Mouse (Mus musculus) embryonic facial prominence, embryonic 10.5 days (tissue): ENCODE measurements at regions not wholly inside any gene's neighbourhood (a gene's known extent, or its start where the extent isn't known, plus 50 kb on each side); places are given as distances from the start of the nearest gene placed in this dataset.

Source experiments
- DNase-seq: peaks from one replicate; pipeline ENCODE4 v3.0.0-alpha.2; 2017; ENCODE audit warnings: low spot score
- H3K27ac ChIP-seq: fragments of 300-500 bp; sonication (generic); replicated peaks from 2 replicates; pipeline ENCODE4 v1.5.1; 2016; ENCODE audit warnings: mild to moderate bottlenecking
- H3K27me3 ChIP-seq: fragments of 300-500 bp; sonication (generic); replicated peaks from 2 replicates; pipeline ENCODE4 v1.6.1; 2016; ENCODE audit warnings: low read depth, mild to moderate bottlenecking; ENCODE audit not compliant: poor library complexity, severe bottlenecking
- H3K36me3 ChIP-seq: fragments of 300-500 bp; sonication (generic); replicated peaks from 2 replicates; pipeline ENCODE4 v1.6.1; 2016; ENCODE audit warnings: mild to moderate bottlenecking, moderate library complexity
- H3K4me1 ChIP-seq: fragments of 300-500 bp; sonication (generic); 2 replicates; pipeline ENCODE4 v1.6.1; 2016
- H3K4me3 ChIP-seq: fragments of 300-500 bp; sonication (generic); 2 replicates; pipeline ENCODE4 v1.5.1; 2016; ENCODE audit warnings: mild to moderate bottlenecking, moderate library complexity
- H3K9me3 ChIP-seq: fragments of 300-500 bp; sonication (generic); 2 replicates; pipeline ENCODE4 v1.6.1; 2016; ENCODE audit warnings: mild to moderate bottlenecking
- WGBS: fragments of 180-500 bp; shearing (Covaris S2); methylation state at CpG from one replicate; pipeline ENCODE4 v1.1.7; 2016; 5-methylcytosine and 5-hydroxymethylcytosine counted together

DNA sequence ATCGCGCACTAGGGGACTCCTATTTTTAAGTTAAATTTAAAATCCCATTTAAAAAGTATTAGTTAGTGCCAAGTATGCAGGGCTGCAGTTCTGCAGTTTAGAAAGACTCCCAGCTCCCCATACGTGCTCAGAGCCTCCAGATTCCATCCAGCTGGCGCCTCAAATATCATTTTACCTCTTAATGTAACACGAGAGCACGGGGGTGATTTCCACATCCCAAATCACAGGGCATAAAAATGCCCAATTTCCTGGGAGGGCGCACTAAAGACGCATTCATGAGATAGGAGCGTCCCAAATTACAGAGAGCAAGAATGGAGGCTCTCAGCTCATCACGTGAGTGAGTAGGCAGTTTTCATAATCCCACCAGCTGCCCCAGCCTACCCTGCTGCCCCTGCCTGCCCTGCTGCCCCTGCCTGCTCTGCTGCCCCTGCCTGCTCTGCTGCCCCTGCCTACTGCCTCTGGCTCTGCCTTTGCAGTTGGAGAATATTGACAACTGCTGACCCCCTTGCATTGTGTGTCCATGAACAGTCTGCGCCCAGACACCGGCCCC is 414.1 kb downstream of the Ajap1 start:
- no peak overlapping the region for H3K4me3 ChIP-seq
- H3K36me3 ChIP-seq = no peaks in the 10 kb centered on the region
- no peak overlapping the region for H3K27ac ChIP-seq
- H3K9me3 ChIP-seq = no peaks in the 10 kb centered on the region
- WGBS = 78% methylated on average over 12 of the region's 12 CpGs
- no peaks in the 10 kb centered on the region for H3K27me3 ChIP-seq
- H3K4me1 ChIP-seq = peaks cover 12% of the 10 kb centered on the region
- DNase-seq = no peak

DNA sequence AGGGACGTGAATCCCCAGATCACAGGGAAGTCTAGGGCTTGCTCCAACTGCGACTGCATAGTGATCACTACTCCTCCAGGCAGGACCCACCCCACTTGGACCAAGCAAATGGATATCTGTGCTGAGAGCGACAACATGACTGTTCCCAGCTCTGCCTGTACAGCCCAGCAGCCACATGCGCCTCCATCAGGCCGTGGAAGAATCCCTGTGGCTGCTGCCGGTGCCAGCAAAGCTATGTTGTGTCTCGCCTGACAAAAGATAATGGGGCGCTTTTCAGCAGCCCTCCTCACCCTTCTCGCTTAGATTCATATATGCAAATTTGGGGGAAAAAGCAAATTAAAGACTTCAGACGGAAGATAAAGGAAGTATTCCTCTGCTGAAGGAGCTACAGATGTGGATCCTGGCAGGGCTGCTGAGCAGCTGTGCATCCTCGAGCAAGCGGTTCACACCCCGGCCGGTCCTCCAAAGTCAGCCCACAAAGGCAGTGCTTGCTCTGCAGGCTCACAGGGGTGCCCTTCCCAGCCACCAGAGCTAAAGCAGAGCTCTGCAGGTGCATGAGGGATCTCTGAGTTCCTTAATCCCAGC is 418.5 kb downstream of the Ajap1 start:
- Histone ChIP-seq H3K4me1 (peaks cover 5% of the 10 kb centered on the region; the same call in 1 of the 2 replicates), H3K4me3 (no peak overlapping the region), H3K27ac (no peak overlapping the region), H3K36me3 (no peaks in the 10 kb centered on the region), H3K27me3 (no peaks in the 10 kb centered on the region), H3K9me3 (0 out of 2 replicates have a peak, but pooled peaks cover 4% of the 10 kb centered on the region)
- 77% methylated on average over 14 of the region's 14 CpGs for WGBS
- no peak for DNase-seq

DNA sequence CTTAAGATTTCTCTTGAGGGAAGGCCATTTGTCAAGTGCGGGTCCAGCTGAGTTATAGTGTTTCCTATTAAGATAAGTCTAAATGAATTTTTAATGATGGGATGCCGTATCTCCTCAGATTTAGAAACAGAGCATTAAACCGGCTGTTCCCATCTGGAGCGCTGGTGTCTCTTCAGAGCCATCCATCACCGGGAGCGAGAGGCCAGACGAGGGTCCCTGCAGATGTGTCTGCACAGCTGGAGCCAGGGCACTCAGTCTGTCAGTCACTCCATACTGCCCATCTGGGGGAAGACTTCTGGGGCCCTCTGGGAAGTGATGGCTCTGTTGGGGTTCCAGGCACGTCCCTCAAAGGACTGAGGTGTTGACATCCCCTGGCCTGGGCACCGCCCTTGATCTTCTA is 419.2 kb downstream of the Ajap1 start:
- DNase-seq = no peak
- Histone ChIP-seq H3K4me1 (peaks cover under 1% of the 10 kb centered on the region; the same call in 1 of the 2 replicates), H3K27ac (no peak overlapping the region), H3K36me3 (no peaks in the 10 kb centered on the region), H3K27me3 (no peaks in the 10 kb centered on the region), H3K4me3 (no peak overlapping the region), H3K9me3 (0 out of 2 replicates have a peak, but pooled peaks cover 4% of the 10 kb centered on the region)
- 76% methylated on average over 9 of the region's 9 CpGs for WGBS

DNA sequence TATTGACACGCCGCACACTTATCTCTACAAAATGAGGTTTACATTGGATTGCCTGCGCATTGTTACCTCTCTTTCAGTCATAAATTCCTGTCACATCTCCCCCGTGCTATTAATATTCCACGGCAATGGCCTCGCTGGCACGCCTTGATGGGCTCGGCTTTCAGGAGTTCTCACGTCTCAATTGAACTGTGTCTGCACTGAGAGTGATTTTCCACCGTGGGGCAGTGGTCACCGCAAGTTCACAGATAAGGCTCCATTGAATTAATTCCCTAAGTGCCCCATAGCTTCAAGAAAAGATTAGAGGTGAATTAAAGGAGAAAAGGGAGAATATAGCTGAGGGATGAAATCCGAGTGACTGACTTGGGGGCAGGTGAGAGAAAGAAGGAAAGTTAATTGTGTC is 424.5 kb downstream of the Ajap1 start:
- no peaks in the 10 kb centered on the region for H3K27me3 ChIP-seq

DNA sequence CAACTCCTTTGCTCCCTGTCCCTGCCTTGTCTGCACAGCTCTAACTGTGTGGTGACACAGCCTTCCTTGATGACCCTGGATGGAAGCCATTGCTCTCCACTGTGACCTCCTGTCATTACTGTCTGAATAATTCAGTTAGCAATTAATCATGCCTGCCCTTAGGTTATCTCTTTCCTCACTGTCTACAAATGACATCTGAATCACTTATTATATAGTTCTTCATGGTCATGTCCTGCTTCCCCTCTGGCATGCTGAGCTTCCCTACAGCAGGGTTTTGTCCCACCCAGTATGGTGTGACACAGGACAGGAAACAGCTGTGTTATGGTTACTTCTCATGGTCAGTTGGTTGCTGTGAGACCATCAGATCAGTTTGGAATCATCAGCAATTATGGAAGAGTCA is 458.9 kb downstream of the Ajap1 start:
- no peaks in the 10 kb centered on the region for H3K9me3 ChIP-seq

More for the DNA sequence above, 424.5 kb downstream of the Ajap1 start:
- 88% methylated on average over 12 of the region's 12 CpGs for WGBS
- Histone ChIP-seq H3K36me3 (no peaks in the 10 kb centered on the region), H3K4me1 (peaks cover 13% of the 10 kb centered on the region), H3K27ac (no peak overlapping the region), H3K9me3 (0 out of 2 replicates have a peak, but pooled peaks cover 7% of the 10 kb centered on the region), H3K4me3 (no peak overlapping the region)
- no peak for DNase-seq

DNA sequence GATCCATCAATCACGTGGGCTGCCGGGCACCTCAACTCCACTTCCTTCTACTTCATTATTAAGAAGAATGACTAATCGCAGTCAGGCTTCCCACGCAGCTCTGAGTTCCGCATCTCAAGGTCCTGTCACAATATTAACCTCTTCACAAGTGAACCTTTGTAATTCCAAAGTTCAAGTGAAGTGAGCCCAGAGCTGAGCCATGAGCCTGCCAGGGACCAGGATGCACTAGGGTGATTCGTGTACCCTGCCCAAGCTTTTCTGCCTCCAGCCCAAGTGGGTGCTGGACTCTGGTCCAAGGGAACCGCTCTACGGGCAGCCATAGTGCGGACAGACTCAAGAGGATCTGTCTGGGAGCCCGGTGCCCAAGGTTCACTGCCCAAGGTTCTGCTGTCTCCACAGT is 463.4 kb downstream of the Ajap1 start:
- Histone ChIP-seq H3K27ac (no peak overlapping the region), H3K4me1 (no peaks in the 10 kb centered on the region), H3K4me3 (no peak overlapping the region), H3K36me3 (no peaks in the 10 kb centered on the region), H3K9me3 (no peaks in the 10 kb centered on the region), H3K27me3 (no peaks in the 10 kb centered on the region)
- DNase-seq = no peak
- WGBS = 86% methylated on average over 10 of the region's 10 CpGs

More for the DNA sequence above, 458.9 kb downstream of the Ajap1 start:
- Histone ChIP-seq H3K27me3 (no peaks in the 10 kb centered on the region), H3K27ac (no peak overlapping the region), H3K4me3 (no peak overlapping the region), H3K36me3 (no peaks in the 10 kb centered on the region), H3K4me1 (no peaks in the 10 kb centered on the region)
- no peak for DNase-seq

DNA sequence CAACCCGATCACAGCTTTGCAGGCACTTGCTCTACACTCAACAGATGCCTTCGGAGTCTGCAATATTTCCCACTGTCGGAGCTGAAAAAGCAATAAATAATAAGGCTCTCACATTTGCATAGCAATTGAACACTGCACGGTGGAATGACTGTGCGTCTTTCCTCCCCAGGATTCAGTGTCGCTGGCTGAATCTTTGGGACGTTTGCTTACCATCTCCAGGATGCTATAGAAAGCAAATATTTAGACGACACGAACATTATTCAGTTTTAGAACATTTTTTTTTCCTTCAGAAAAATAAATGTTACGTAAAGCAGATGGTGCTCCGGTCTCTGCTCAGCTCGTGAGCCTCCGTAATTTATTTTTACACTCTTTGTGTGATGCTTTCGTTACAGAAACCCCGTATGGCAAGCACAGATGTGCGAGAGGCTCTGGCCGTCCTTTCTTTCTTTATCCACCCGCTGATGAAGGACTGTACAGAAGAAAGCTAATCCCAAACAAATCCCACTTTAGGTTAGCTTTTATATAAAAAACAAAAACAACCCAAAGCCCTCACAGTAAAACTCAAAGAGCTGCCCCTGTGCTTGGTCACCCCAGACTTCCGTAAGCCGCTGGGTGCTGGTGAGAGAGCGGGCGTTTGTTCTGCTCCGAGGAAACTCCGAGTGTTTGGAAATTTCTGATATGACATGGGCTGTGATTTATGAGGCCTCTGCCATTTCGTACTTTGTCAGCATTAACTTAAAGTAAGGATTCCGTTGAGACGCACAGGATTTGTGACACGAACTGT is 464.3 kb downstream of the Ajap1 start:
- H3K36me3 ChIP-seq = no peaks in the 10 kb centered on the region
- no peaks in the 10 kb centered on the region for H3K9me3 ChIP-seq
- no peak overlapping the region for H3K4me3 ChIP-seq
- no peak overlapping the region for H3K27ac ChIP-seq
- no peak for DNase-seq
- no peaks in the 10 kb centered on the region for H3K4me1 ChIP-seq
- no peaks in the 10 kb centered on the region for H3K27me3 ChIP-seq
- WGBS = 81% methylated on average over 28 of the region's 28 CpGs

DNA sequence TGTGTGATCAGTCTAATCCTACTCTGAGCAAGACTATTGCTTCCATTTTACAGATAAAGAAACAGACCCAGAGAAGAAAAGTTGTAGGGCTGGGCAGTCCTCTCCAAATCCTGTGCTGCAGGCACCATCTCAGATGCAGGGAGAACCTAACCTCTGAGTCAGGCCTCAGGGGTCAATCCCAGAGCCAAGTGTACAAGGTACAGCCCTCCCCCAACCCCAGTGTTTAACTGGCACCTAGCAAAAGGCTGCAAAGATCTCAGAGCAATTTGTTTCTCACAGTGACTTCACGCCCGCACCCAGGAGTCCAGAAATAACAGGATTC is 464.8 kb downstream of the Ajap1 start:
- DNase-seq = no peak
- H3K27me3 ChIP-seq = no peaks in the 10 kb centered on the region
- H3K4me3 ChIP-seq = no peak overlapping the region
- H3K9me3 ChIP-seq = no peaks in the 10 kb centered on the region
- WGBS = 85% methylated on average over 2 of the region's 2 CpGs
- no peaks in the 10 kb centered on the region for H3K4me1 ChIP-seq
- H3K27ac ChIP-seq = no peak overlapping the region
- H3K36me3 ChIP-seq = no peaks in the 10 kb centered on the region

DNA sequence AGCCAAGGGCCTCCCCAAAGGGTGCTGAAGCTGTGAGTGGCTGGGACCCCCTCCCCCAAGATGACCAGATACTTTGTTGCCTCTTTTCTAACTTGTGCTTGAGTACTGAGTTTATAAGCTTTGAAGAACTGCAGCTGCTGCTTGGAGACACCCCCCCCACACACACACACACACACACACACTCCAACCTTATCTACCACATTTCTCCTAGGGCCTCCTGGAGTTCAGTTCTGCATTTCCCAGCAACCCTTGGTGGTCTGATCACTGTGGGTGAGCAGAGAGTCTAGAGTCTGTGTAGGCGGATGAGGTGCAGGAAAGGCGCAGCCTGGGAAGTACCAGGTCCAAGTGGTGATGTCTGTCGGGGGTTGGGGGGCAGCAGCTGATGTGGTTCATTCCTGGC is 479.3 kb downstream of the Ajap1 start:
- Histone ChIP-seq H3K36me3 (no peaks in the 10 kb centered on the region), H3K27me3 (no peaks in the 10 kb centered on the region), H3K4me3 (no peak overlapping the region), H3K4me1 (peaks cover 8% of the 10 kb centered on the region), H3K27ac (no peak overlapping the region), H3K9me3 (no peaks in the 10 kb centered on the region)
- WGBS = 79% methylated on average over 3 of the region's 3 CpGs
- DNase-seq = no peak

DNA sequence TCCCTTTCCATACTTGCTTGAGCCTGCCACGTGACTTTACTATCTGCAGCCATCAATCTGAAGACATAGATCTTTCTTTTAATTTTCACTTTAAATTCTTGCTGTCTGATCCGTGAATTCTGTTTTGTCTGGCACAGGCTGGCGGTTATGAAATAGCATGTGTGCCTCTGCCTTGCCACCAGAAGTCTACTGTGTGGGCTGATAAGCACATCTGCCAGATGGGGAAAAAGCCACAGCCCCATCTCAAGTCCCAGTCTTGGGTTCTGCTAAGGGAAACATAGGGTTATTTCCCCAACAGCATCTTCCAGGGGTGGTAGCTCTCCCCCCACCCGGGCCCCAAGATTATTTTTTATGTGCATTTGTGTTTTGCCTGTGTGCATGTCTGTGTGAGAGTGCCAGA is 480.1 kb downstream of the Ajap1 start:
- H3K27ac ChIP-seq = no peak overlapping the region
- no peak overlapping the region for H3K4me3 ChIP-seq
- H3K4me1 ChIP-seq = peaks cover 8% of the 10 kb centered on the region
- no peak for DNase-seq
- no peaks in the 10 kb centered on the region for H3K9me3 ChIP-seq
- H3K27me3 ChIP-seq = no peaks in the 10 kb centered on the region
- WGBS = 87% methylated on average over 4 of the region's 4 CpGs
- H3K36me3 ChIP-seq = no peaks in the 10 kb centered on the region

DNA sequence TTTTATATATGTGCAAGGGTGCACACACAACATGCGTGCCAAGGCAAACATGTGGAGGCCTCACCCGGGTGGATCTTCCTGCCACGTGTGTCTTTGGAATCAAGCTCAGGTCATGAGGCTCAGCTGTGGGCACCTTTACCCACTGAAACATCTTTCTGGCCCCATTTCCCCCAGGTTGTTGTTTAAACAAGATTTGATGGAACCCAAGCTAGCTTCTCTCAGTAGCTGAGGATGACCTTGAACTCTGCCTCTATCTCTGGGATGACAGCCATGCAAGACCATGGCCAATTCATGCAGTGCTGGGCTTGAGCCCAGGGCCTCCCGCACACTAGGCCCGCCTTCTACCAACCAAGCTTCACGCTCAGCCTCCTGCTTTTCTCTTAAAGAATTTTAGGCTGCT is 480.9 kb downstream of the Ajap1 start:
- Histone ChIP-seq H3K9me3 (no peaks in the 10 kb centered on the region), H3K4me1 (peaks cover 8% of the 10 kb centered on the region), H3K27me3 (no peaks in the 10 kb centered on the region), H3K27ac (no peak overlapping the region), H3K36me3 (no peaks in the 10 kb centered on the region), H3K4me3 (no peak overlapping the region)
- no peak for DNase-seq
- 91% methylated on average over 6 of the region's 6 CpGs for WGBS

DNA sequence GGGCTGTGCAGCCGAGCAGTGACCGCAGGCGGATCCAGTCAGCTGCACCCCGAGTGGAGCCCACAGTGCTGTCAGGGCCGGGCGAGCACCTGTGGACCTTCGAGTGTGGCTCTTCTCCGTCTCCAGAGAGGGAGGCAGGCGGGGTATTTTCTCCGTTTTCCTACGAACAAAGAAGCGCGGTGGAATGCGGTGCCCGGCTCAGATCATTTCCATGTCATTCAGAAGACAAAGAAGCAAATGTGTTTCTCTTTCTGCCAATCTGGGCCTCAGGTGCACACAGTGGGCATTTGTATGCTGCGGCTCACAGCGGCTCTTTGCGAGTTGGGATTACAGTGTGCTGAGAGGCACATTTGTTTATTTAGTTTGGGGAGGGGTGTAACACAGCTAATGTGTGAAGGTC is 483.1 kb downstream of the Ajap1 start:
- Histone ChIP-seq H3K36me3 (no peaks in the 10 kb centered on the region), H3K27ac (no peak overlapping the region), H3K9me3 (no peaks in the 10 kb centered on the region), H3K4me1 (peaks cover 14% of the 10 kb centered on the region), H3K27me3 (no peaks in the 10 kb centered on the region), H3K4me3 (no peak overlapping the region)
- 52% methylated on average over 18 of the region's 18 CpGs for WGBS
- peak; percentile 14 for DNase-seq

DNA sequence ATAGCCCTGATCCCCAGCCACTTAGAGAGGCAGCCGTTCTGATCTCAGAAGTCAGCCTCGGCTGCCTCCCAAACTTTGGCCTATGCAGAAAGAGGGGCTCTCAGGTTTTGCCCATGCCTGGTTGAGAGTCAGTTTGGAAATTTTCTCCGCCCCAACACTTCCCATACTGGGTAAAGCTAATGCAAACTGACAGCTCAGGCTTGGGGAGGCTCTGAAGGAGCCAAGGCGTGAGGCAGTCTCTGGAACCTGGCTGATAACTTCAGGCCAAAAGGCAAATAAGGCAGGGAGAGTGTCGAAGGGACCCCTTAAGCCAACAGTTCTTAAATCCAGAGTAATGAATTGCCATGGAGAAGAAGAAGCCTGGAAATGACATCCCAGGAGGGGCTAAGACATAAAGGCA is 485.4 kb downstream of the Ajap1 start:
- no peak for DNase-seq
- no peaks in the 10 kb centered on the region for H3K9me3 ChIP-seq
- no peak overlapping the region for H3K27ac ChIP-seq
- WGBS = 78% methylated on average over 5 of the region's 5 CpGs
- H3K4me1 ChIP-seq = peaks cover 14% of the 10 kb centered on the region
- H3K27me3 ChIP-seq = no peaks in the 10 kb centered on the region
- no peak overlapping the region for H3K4me3 ChIP-seq
- H3K36me3 ChIP-seq = no peaks in the 10 kb centered on the region
